Mouse (Mus musculus): ENCODE results near the gene Pfkm.

Pfkm gene

DNA sequence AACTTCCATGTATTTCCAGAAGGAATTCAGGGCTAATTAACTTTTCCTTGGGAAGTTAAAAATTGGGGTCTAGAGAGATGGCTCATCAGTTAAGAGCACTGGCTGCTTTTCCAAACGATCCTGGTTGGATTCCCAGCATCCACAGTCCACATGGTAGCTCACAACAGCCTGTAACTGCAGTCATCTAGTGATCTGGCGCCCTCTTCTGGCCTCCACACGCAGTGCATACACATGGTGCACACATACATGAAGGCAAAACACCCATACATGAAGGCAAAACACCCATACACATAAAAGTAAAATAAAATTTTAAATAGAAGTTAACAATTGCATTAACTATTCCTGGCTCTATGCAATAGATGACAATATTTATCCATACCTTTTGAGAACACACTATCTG is 4.6 kb downstream of the Pfkm start:
- in situ Hi-C loops (cut with MboI, MseI): loop anchor here (10.0 to 25.0 kb wide), 3 partner anchors 272 to 1510 kb away; no protein-coding TSS in a partner anchor

DNA sequence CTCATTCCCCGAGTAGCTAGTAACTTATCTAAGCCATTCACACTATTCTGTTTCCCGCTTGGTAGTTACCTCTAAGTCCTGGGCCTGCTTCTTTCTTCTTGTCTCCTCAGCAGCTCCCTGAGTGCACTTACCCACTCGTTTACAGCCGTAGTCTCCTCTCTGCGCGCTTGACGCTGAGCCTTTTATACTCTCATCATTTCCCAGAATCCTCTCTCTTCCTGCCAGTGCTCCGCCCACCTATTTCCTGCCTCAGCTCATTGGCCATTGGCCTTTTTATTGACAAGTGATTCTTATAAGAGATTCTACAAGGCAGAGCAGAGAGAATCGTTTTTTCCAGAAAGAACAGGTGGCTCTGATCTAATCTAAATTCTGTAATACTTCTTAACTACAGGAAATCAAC is 6.1 kb downstream of the Pfkm start:
- in situ Hi-C loops (cut with MboI, MseI): loop anchor here (10.0 to 25.0 kb wide), 3 partner anchors 274 to 1511 kb away; no protein-coding TSS in a partner anchor

DNA sequence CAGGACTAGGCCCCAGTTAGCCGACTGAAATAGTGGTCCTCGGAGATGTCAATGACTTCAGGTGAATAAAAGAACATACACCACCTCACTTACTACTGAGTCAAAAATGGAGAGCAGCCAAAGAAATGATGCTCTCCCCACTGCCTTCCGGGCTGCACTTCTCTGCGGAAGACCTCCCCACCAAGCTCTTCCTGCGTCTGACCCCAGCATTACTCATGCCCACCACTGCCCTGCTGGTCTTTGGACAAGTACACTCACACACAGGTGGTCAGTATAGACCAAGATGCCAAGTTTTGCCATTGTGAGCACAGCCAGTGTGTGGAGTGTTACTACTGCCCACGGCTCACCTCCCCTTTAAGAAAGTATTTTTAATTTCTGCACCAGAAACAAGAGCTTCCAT is 10.0 kb downstream of the Pfkm start:
- in situ Hi-C loops (cut with MboI, MseI): no loop called here

DNA sequence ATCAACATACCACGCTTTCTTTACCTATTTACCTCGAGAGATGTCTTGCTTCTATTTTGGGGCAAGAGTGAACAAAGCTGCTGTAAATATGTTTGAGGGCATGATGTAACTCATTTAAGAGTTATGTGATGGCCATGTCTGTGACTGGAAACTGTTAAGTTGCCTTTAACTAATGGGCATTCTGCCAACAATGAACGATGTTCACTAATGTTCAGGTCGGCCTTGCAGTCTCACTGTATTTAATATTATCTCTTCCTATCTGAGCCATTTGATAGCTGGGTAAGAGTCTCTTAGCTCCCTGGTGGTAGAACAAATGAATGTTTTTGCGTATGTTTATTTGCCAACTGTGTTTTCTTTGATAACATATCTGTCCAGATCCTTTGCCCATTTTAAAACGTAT is 14.1 kb downstream of the Pfkm start:
- in situ Hi-C loops (cut with MboI, MseI): no loop called here

DNA sequence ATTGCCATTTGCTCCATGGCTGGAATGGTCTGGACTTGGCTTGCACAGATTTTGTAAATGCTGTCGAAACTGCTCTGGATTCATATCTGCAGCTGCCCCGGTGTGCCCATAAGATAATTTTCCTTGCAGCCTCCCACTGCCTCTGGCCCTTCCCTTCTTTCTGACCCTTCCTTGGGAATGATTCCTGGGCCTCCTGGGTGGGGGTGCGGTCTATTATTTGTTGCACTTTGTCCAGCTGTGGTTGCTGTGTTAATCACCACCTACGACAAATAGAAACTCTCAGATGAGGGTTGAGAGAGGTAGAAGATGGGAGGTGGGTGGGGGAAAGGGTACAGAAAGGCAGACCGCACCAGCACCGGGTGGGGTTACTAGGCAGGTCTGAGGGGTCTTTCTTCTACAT is 14.8 kb downstream of the Pfkm start:
- in situ Hi-C loops (cut with MboI, MseI): no loop called here

DNA sequence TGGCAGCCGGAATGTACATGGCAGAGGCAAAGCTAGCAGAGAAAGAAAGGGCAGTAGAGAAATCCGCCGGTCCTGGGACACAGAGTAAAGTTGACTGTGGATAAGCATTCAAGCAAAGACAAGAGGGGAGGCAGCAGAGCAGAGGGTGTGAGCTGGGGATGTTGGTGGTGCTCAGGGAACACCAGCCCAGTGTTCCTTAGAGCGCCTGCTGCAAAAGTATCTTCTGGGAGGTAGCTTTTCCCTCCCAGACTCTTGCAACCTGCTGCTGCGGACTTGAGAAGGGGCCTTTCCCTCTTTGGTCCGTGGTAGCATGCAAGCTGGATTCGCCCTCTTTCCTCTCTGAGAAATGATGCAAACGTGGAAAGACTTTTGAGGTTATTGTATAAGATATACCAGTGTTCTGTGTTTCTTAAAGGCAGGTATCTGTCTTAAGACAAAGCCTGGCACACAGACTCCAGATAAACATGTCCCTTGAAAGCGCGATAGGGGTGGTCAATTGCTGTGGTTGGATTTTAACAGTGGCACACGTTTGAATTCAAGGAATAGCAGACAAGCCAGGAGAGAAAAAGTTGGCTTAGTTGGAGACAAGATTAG is 15.4 kb downstream of the Pfkm start:
- in situ Hi-C loops (cut with MboI, MseI): no loop called here

DNA sequence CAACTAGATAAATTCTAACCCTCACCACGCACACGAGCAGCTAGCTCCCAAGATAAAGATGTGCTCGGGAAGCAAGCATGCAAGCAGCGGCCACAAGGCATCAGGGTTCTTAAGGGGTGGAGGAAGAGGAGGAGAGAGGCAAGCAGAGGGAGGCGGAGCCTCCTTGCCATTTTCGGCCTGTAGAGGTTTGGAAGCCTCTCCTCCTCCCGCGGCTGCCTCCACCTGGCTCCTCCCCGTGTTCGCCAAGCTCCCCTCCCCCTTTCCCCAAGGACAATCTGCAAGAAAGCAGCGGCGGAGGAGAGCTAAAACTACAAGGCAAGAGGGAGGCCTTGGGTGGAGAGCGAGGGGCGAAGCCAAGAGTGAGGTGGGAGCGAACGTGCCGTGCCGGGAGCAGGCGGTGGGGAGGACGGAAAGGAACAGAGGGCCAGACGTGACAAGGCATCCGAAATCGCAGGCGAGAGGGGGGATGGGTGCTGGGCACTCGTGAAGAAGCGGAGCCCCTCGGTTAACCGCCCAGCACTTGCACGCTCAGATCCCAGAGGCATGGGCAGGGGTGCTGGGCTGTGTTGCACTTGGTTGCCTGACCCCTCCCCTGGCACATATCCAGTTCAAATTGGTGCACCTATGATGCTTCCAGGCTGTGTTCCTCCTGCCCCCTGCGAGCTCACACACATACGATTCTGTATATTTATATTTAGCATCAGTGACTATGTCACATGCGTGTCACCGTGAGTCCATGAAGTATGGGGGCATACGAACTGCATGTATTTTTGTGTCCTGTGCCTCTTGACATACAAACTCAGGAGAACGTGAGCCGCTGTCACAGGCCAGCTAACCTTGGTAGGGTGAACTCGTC is 16.1 kb downstream of the Pfkm start:
- in situ Hi-C loops (cut with MboI, MseI): no loop called here

DNA sequence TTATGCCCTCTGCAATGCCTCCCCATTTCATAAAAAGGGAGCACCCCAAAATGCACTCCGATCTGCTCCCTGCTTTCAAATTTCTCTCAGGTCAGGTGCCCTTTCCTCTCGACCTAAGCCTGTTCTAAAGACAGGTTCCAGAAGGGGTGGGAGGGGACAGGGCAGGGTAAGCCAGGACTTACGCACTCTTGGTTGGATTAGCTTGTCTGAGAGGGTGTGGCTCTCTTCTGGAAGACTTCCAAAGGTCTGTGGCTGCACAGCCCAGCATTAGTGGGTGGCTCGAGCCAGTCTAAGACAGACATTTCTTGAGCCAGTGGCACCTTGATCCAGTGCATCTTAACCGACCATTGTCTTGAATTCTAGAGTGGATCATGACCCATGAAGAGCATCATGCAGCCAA is 19.4 kb downstream of the Pfkm start:
- in situ Hi-C loops (cut with MboI, MseI): no loop called here

DNA sequence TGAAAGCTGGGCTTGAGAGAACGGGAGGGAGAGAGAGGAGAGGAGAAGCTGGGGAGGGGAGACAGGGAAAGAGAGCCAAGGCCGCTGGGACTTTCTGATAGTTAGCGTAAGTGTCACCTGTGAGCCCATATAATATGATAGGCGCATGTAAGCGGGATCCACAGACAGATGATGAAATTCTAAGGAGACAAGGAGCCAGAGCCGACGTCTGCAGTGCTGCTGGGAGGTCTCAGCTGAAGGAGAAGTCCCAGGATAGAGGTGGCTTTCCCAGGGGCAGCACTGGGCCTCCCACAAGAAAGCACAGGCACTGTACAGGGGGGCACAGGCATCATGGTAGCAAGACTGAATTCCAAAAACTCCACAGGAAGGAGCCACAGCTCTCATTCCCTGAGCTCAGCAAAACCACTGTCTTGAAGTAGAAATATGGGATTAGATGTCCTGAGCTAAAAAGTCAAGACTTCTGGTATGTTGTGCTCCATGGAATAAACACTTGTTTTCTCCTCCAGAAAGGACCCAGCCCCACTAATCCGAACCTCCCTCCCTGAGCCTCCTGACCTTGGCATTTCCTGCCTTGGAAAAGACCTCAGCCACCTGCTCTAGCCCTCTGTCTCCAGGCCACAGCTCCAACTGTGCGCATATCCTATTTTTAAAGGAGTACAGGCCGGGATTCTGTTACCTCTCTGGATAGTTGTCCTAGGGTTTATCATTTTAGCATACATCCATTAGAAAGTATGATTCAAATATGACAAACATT is 21.9 kb downstream of the Pfkm start:
- in situ Hi-C loops (cut with MboI, MseI): no loop called here

DNA sequence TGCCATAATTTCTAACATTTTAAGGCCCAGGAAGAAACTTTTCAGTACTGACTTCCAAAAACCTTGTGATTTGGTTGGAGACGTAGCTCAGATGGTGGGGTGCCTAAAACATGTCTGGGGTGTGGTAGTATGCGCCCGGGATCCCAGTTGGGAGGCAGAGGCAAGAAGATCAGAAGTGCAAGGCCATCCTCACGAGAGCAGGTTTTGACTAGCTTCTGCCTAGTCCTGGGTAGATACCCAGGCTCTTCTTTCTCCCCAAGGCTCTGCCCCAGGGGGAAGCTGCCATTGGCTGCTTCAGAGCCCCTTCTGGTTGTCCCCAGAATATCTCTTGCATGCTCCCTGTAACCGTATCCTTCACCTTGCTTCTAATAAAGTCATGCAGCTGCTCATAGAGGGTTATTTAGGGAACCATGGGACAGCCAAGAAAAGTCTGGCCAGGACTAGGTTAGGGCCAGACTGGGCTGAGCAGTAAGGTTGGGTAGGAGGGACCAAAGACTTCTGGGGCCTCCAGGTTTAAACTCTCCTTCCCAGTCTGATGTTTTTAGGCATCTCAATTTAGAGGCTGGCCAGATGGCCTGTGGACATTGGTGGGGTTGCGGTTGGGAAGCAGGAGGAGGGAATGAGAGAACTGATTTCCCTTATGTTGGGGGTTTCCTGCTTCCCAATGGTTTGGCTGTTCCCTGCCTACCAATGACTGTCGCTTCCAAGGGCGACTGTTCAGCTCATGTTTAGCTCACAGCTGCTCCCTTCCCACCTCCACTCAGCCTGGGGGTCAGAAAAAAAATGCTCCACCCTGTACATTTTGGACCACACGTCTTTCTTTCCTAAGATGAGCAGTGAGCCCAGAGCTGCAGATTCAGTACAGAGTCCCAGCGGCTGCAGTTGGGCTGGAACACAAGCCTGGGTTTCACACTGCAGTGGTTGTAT is 22.7 kb downstream of the Pfkm start:
- in situ Hi-C loops (cut with MboI, MseI): no loop called here

DNA sequence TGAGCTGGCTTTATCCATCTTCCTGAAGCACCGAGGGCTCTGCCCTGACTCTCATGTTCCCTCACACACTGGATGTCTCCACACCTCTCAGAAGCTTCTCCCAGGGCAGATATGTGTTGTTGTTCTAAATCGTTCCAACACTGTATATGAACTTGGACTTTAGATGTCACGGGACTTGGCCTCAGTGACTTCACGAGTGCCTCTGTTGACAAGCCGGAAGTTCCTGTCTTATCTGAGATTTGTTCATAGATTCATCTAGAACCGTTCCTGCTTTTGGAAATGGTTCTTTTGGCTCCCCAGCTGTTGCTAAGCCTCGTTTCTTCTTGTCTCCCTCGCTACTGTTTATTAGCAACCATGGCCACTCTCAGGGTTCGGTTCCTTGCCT is 23.4 kb downstream of the Pfkm start:
- in situ Hi-C loops (cut with MboI, MseI): no loop called here

DNA sequence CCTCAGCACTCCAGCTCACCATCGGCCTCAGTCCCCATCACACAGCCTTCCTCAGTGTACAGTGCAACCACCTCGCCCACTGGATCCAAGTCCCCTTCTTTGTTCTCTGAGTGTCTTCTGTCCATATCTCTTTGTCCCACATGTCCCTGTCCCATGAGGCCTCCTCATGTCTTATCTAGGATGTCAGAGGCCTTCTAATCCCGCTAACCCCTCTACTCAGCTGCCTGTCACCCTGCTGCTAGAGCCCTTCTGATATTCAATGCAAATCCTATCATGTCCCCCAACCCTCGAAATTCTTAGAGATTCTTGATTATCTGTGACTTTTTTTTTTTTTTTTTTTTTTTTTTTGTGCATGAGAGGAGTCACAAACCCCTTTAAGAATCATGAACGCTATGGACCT is 23.9 kb downstream of the Pfkm start:
- in situ Hi-C loops (cut with MboI, MseI): no loop called here

DNA sequence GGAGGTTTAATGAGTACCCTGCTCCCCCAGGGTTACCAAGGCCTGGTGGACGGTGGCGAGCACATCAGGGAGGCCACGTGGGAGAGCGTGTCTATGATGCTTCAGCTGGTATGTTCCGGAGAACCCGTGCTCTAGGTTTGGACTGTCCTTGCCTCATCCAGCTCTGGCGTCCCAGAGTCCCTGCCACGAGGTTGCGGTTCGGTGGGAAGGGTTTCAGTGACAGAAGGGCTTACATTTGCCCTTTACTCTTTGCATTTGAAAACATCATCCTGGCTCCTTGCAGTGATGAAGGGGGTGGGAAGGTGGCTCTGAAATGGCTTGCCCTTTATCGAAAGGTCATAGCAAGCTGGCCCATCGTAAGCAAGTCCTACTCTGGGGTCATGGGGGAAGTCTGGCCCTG is 27.0 kb downstream of the Pfkm start:
- in situ Hi-C loops (cut with MboI, MseI): no loop called here

DNA sequence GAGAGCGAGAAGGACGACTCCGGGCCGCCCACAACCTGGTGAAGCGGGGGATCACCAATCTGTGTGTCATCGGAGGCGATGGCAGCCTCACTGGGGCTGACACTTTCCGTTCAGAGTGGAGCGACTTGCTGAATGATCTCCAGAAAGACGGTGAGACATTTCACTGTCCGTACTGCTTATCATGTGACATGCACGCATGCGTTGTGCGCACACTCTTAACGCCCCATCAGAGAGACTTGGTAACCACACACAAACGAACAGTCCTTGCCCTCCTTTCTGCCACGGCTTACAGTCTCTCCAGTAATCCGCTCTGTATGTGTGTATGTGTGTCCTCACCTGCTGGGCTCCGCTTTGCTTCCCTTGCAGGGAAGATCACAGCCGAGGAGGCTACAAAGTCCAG is 28.4 kb downstream of the Pfkm start:
- in situ Hi-C loops (cut with MboI, MseI): no loop called here

DNA sequence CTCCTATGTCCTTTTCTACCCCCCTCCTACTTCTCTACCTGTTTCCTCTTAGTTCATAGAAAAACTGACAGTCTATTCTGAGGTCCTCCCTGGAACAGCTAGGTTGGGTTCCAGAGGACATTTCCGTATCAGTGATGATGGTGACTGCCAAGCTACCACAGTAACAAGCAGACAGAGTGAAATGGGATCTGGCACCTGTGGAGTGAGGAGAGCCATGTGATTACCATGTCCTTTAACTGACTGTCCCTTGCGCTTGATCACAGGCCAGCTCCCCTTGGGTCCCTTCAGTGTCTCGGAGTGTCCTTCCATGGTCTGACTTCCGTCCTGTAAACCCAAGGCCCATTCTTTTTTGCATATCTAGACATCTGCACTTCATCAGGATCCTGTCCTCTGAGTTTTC is 38.6 kb downstream of the Pfkm start:
- in situ Hi-C loops (cut with MboI, MseI): no loop called here

DNA sequence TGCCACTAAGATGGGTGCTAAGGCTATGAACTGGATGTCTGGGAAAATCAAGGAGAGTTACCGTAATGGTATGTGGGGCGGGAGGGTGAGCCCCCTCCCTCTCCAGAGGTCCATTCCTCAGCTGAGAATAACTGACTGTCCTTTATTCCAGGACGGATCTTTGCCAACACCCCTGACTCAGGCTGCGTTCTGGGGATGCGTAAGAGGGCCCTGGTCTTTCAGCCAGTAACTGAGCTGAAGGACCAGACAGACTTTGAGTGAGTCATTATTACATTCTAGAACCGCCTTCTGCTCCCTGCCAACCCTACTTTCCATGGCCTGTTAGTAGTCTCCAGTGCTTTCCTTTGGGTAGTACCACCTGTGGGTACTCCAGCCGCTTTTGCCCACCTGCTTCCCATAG is 39.1 kb downstream of the Pfkm start:
- in situ Hi-C loops (cut with MboI, MseI): no loop called here

DNA sequence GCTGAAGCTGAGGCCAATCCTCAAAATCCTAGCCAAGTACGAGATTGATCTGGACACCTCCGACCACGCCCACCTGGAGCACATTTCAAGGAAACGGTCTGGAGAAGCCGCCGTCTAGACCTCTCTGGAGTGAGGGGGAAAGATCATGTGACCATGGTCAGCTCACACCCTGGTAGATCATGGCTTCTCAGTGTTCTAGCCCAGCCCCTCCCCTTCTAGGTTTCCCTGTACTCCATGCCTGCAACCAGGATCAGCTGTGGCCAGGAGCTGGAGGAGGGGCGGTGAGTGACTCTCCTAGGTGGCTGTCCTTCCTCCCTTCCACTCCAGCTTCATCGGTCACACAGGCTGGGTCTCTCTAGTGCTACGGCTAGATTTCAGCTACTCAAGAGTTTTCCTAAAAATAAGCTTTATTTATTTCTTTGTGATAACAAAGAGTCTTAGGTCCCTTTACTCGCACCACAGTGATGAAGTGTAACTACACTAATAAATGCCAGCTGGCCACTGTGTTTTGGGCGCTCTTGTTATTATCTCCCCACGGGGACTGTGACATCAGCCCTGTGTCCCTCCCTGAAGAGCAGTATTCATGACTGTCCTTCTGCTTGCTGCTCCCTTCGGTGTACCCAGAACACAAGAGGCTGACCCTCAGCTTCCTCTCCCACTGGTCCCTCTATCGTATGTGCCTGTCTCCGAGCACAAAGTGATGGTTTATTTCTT is 39.7 kb downstream of the Pfkm start:
- in situ Hi-C loops (cut with MboI, MseI): no loop called here

DNA sequence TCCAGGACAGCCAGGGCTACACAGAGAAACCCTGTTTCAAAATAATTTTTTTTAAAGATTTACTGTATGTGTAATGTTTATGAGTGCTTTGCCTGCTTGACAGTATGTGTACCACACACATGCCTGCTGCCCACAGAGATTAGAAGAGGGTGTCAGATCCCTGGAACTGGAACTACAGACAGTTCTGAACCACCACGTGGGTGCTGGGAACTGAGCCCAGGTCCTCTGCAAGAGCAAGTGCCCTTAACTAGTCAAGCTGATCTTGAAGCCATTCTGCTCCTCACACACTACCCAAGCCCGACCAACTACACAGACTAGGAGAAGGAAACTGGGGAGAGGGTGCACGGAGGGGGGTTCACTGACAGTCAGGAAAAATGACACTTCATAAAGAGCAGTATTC is 41.1 kb downstream of the Pfkm start:
- in situ Hi-C loops (cut with MboI, MseI): no loop called here

DNA sequence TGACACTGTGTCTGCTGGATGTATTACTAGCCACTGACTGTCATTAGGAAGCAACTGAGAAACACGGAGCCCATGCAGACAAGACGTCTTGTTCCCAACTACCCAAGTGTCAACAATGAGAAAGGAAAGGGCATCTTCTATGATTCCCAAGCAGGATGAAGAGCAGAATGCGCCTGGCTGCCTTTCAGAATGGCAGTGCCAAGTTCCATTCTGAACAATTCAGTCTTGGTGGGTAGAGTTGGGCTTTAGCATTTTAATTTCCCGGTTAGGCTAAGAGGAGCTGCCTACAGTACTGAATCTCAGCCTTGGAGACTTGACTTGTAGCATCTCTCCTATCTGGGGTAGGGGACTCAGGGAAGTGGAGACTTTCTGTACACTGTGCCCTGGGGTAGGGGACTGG is 41.6 kb downstream of the Pfkm start:
- in situ Hi-C loops (cut with MboI, MseI): no loop called here

DNA sequence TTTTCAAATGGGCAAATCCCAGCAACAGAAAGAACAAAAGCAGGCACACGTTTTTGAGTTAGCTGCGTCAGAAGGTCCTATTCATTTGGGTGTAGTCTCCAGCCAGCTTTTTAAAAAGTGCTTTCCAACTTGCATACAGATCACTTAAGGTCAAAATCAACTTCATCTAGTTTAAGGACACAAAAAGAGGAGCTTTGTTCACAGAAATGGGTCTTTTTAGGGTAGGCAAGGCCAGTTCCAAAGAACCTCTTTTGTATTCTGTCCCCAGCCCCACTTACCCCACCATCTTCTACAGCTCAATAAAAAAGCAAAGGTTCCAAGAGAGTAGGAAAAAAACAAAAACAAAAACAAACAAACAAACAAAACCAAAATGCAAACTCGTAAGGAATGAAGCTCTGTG is 42.3 kb downstream of the Pfkm start:
- in situ Hi-C loops (cut with MboI, MseI): no loop called here

DNA sequence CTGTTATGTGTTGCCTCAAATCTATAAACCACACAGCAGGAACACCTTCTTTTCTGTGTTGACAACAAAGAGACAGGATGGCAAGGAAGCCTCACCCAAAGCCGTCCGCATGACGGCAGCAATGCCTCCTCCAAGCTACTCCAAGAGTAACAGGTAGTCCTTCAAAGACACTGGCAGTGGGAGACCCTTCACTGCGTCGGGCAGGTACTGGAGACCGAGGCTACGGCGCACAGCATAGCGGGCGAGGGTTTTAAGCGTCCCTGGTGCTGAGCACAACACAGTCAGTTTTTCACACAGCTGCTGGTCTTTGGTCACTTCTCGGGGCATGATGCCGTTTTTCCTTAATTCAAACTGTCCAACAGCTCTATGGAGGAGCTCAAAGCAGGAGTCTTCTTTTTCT is 43.3 kb downstream of the Pfkm start:
- in situ Hi-C loops (cut with MboI, MseI): no loop called here

All from regulatory T cell (primary cell).